Mouse (Mus musculus) limb, embryonic 13.5 days (tissue): ENCODE measurements around the gene Sirt2. TPM values are rescaled to one million over a fixed set of nuclear protein-coding genes. Genes with fewer than 3 reads are reported as not detected.

Experiments
- ATAC-seq: fragments of 200-750 bp; cut with Nextera tagmentation; 2 replicates; pipeline ENCODE4 v1.8.0; 2017; ENCODE audit warnings: low read depth, moderate number of reproducible peaks, moderate TSS enrichment; ENCODE audit not compliant: low FRiP score
- H3K27ac ChIP-seq: fragments of 300-500 bp; sonication (generic); 2 replicates; pipeline ENCODE4 v1.5.1; 2015; ENCODE audit warnings: inconsistent platforms, mild to moderate bottlenecking, moderate library complexity
- H3K27me3 ChIP-seq: fragments of 300-500 bp; sonication (generic); 2 replicates; pipeline ENCODE4 v1.6.1; 2015; ENCODE audit warnings: mild to moderate bottlenecking, inconsistent platforms
- H3K36me3 ChIP-seq: fragments of 300-500 bp; sonication (generic); 2 replicates; pipeline ENCODE4 v1.6.1; 2015; ENCODE audit warnings: inconsistent platforms, mild to moderate bottlenecking, moderate library complexity
- H3K4me1 ChIP-seq: fragments of 300-500 bp; sonication (generic); 2 replicates; pipeline ENCODE4 v1.6.1; 2015; ENCODE audit warnings: inconsistent platforms
- H3K4me2 ChIP-seq: fragments of 300-500 bp; sonication (generic); replicated peaks from 2 replicates; pipeline ENCODE4 v1.6.1; 2015; ENCODE audit warnings: inconsistent platforms, mild to moderate bottlenecking, moderate library complexity
- H3K4me3 ChIP-seq: fragments of 300-500 bp; sonication (generic); 2 replicates; pipeline ENCODE4 v1.5.1; 2015; ENCODE audit warnings: moderate library complexity, mild to moderate bottlenecking, inconsistent platforms
- H3K9ac ChIP-seq: fragments of 300-500 bp; sonication (generic); 2 replicates; pipeline ENCODE4 v1.6.1; 2015; ENCODE audit warnings: mild to moderate bottlenecking, inconsistent platforms
- H3K9me3 ChIP-seq: fragments of 300-500 bp; sonication (generic); 2 replicates; pipeline ENCODE4 v1.6.1; 2016; ENCODE audit warnings: inconsistent platforms
- WGBS: fragments of 180-500 bp; shearing (Covaris S2); methylation state at CpG from one replicate; pipeline ENCODE4 v1.1.7; 2015; 5-methylcytosine and 5-hydroxymethylcytosine counted together
- polyA plus RNA-seq: library from polyadenylated mRNA; unstranded; fragments of >200 nt; fragmentation: Nextera tagmentation; extraction: Ambion mirVana; gene quantifications from 2 replicates; pipeline ENCODE4 v1.2.1, GENCODE M21; 2015

The Sirt2 gene
- polyA plus RNA-seq, 1 experiment from 2014 or later, result 87.8 TPM

DNA sequence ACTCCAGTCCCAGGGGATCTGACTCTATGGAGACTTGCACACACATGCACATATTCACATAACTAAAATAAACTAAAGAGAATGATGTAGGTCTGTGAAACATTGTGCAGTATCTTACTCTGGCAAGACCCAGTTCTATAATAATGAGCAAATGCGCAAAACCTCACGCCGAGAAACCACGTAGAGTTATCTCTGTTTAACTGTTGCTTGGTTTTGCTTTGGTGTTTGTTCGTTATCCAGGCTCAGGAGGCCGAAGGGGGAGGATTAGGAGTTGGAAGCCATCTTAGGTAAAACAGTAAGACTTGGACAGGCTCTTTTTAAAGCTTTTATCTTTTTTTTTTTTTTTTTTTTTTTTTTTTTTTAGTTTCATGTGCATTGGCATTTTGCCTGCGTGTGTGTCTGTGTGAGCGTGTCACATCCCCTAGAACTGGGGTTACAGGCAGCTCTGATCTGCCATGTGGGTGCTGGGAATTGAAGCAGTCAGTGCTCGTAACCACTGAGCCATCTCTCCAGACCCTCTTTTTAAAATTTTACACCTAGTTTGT lies 3.0 kb downstream of the Sirt2 start:
- no peak overlapping the region for H3K4me3 ChIP-seq
- ATAC-seq, result no peak
- H3K4me2 ChIP-seq, result no peak overlapping the region
- H3K4me1 ChIP-seq, result peaks cover 22% of the 10 kb centered on the region
- no peak overlapping the region for H3K9ac ChIP-seq
- 93% methylated on average over 9 of the region's 9 CpGs for WGBS
- H3K36me3 ChIP-seq, result peaks cover 20% of the 10 kb centered on the region
- no peaks in the 10 kb centered on the region for H3K9me3 ChIP-seq
- H3K27ac ChIP-seq, result no peak overlapping the region
- no peaks in the 10 kb centered on the region for H3K27me3 ChIP-seq

DNA sequence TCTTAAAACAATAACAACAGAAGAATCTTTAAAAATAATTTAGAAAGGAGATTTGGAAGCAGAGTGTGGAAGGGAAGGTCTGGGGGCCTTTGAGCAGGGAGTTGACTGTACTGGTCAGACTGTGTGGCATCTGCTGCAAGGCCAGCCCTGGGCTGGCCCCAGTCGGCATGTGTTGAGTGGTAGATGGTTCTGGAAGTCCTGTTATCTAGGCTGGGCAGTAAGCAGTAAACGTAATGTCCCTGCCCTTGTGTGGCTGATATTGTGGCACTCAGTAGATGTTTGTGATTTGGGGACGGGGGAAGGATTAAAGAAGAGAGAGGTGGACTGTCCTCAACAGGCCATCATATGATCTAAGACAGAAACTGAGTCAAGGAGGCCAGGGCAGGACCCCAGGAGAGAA lies 3.8 kb downstream of the Sirt2 start:
- no peak for ATAC-seq
- no peak overlapping the region for H3K9ac ChIP-seq
- no peaks in the 10 kb centered on the region for H3K9me3 ChIP-seq
- WGBS, result 90% methylated on average over 3 of the region's 3 CpGs
- no peak overlapping the region for H3K4me2 ChIP-seq
- no peak overlapping the region for H3K27ac ChIP-seq
- H3K36me3 ChIP-seq, result peaks cover 28% of the 10 kb centered on the region
- H3K4me3 ChIP-seq, result no peak overlapping the region
- H3K27me3 ChIP-seq, result no peaks in the 10 kb centered on the region
- peaks cover 20% of the 10 kb centered on the region for H3K4me1 ChIP-seq

DNA sequence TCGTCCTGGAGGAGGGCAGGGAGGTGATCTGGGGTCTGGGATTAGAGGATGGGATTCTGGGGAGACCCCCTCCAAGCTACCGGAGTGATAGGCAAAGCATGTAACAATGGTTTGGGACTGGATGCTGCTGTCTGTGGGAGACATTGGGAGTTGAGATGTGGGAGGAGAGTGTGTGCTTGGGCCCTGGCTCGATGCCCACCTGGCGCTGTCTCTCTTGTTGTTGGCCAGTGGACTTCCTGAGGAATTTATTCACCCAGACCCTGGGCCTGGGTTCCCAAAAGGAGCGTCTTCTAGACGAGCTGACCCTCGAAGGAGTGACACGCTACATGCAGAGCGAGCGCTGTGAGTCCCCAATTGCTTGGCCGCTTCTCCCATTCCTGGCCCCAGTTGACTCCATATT lies 5.3 kb downstream of the Sirt2 start:
- no peak for ATAC-seq
- peaks cover 42% of the 10 kb centered on the region for H3K36me3 ChIP-seq
- H3K27ac ChIP-seq, result no peak overlapping the region
- H3K4me2 ChIP-seq, result no peak overlapping the region
- no peak overlapping the region for H3K4me3 ChIP-seq
- H3K4me1 ChIP-seq, result peaks cover 13% of the 10 kb centered on the region
- no peaks in the 10 kb centered on the region for H3K27me3 ChIP-seq
- no peak overlapping the region for H3K9ac ChIP-seq
- H3K9me3 ChIP-seq, result no peaks in the 10 kb centered on the region
- WGBS, result 96% methylated on average over 11 of the region's 11 CpGs

DNA sequence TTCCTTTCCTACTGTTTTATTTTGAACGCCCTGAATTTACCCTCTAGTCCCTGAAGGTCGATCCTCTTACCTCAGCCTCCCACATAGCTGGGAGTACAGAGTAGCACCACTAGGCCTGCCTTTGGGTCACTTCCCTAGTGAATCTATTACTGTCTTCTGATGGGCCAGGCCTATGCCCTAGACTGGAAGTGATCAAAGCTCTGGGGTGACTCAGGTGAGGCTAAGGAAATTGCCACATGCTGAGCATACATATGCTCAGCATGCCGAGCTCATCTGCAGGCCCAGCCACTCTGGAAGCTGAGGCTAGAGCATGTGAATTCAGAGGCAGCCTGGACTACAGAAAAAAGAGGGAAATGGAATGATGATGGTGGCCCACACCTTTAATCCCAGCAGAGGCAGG lies 6.6 kb downstream of the Sirt2 start:
- 68% methylated on average over 3 of the region's 3 CpGs for WGBS
- H3K27me3 ChIP-seq, result no peaks in the 10 kb centered on the region
- no peaks in the 10 kb centered on the region for H3K9me3 ChIP-seq
- H3K4me2 ChIP-seq, result no peak overlapping the region
- H3K4me3 ChIP-seq, result no peak overlapping the region
- peaks cover under 1% of the 10 kb centered on the region; the same call in 1 of the 2 replicates for H3K4me1 ChIP-seq
- H3K27ac ChIP-seq, result no peak overlapping the region
- H3K36me3 ChIP-seq, result peaks cover 52% of the 10 kb centered on the region
- no peak; the same call in 1 of the 2 replicates for ATAC-seq
- H3K9ac ChIP-seq, result no peak overlapping the region

DNA sequence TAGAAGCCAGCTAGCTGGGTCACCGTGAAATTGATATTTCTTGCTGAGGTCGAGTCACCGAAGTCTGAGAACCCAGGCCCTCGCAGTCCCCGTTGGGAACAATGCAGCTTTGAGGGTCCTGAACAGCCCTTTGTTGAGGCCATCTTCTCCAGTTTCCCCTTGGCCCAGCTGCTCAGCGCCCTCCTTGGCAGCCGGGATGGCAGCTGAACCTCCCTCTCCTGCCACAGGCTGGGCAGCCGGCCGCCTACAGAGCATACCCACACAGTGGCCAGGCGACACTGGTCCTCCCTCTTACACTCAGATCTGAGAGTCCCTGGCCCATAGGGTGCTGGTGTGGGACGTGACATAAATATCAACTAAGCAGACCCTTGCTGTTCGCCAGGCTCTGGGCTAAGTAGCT lies 7.6 kb downstream of the Sirt2 start:
- no peaks in the 10 kb centered on the region for H3K27me3 ChIP-seq
- no peak overlapping the region for H3K9ac ChIP-seq
- no peaks in the 10 kb centered on the region for H3K4me1 ChIP-seq
- peaks cover 59% of the 10 kb centered on the region for H3K36me3 ChIP-seq
- H3K27ac ChIP-seq, result 0 out of 2 replicates have a peak overlapping the region, but pooled peaks have one; percentile 15
- 83% methylated on average over 12 of the region's 12 CpGs for WGBS
- H3K9me3 ChIP-seq, result no peaks in the 10 kb centered on the region
- no peak overlapping the region for H3K4me2 ChIP-seq
- ATAC-seq, result peak; percentile 41; the same call in 1 of the 2 replicates
- H3K4me3 ChIP-seq, result no peak overlapping the region

DNA sequence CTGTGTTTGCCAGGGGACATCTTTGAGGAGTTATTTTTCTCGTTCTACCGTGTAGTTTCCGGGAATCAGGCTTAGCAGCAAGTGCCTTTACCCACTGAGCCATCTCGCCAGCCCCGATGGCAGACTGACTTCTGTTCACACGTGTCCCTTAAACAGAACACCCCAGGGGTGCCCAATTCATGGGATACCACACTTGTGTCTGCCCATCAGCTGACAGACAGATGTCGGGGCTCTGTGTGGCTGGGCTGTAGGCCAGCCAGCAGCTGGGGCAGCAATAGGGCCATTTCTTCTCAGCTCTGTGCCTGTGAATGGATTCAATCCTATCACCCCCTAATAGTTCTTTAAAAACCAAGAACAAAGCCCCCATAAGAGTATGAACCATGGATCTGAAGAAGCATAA lies 8.6 kb downstream of the Sirt2 start:
- no peak overlapping the region for H3K4me3 ChIP-seq
- no peaks in the 10 kb centered on the region for H3K27me3 ChIP-seq
- H3K9ac ChIP-seq, result no peak overlapping the region
- H3K36me3 ChIP-seq, result peaks cover 59% of the 10 kb centered on the region
- H3K4me1 ChIP-seq, result peaks cover 1% of the 10 kb centered on the region
- H3K27ac ChIP-seq, result no peak overlapping the region
- 91% methylated on average over 7 of the region's 7 CpGs for WGBS
- no peaks in the 10 kb centered on the region for H3K9me3 ChIP-seq
- H3K4me2 ChIP-seq, result no peak overlapping the region
- no peak for ATAC-seq

DNA sequence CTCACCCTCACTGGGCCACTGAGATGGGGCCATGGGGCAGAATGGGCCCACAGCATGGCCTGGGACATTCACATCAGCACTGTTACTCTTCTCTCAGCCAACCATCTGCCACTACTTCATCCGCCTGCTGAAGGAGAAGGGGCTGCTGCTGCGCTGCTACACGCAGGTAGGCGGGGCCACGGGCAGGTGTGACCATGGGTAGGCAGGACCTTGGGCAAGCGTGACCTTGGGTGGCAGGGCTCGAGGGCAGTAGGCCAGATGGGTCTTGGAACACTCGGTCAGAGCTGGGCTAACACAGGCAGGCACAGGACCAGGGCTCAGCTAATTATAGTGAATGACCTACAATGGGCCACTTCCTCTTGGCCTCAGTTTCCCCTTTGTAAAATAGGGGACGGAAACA lies 12.3 kb downstream of the Sirt2 start:
- WGBS, result 80% methylated on average over 9 of the region's 9 CpGs
- H3K9me3 ChIP-seq, result no peaks in the 10 kb centered on the region
- H3K27ac ChIP-seq, result no peak overlapping the region
- H3K27me3 ChIP-seq, result no peaks in the 10 kb centered on the region
- H3K36me3 ChIP-seq, result peaks cover 62% of the 10 kb centered on the region
- no peak overlapping the region for H3K4me2 ChIP-seq
- H3K9ac ChIP-seq, result no peak overlapping the region
- H3K4me1 ChIP-seq, result peaks cover 9% of the 10 kb centered on the region
- ATAC-seq, result no peak
- no peak overlapping the region for H3K4me3 ChIP-seq

DNA sequence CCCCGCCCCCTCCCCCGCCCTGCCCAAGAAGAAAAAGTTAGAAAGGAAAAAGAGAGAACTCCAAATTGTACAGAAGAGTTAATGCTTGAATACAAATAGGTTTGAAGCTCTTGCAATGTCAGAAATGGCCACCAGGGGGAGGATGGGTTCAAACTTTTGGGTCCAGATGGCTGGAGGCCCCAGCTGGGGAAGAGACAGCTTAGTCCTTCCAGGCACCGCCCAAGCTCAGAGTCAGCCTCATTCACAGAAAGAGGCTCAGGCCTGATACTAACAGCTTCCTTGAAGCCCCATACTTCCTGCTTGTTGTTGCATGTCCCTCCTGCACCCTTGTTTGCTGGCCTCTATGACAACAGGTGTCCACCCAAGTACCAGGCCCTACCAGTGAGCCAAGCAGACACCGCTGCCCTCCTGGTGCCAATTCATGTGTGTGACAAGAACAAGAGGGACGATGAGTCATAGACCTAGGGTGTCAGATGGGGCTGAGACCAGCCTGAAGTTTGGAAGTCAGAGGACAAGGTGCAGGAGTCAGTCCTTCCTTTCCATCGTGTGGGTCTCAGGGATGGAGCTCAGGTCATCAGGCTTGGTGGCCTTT lies 13.6 kb downstream of the Sirt2 start:
- H3K4me1 ChIP-seq, result peaks cover 9% of the 10 kb centered on the region
- ATAC-seq, result 0 out of 2 replicates have a peak, but pooled peaks have one; percentile 39
- H3K9ac ChIP-seq, result no peak overlapping the region
- 48% methylated on average over 6 of the region's 6 CpGs for WGBS
- no peaks in the 10 kb centered on the region for H3K27me3 ChIP-seq
- no peaks in the 10 kb centered on the region for H3K9me3 ChIP-seq
- 0 out of 2 replicates have a peak overlapping the region, but pooled peaks have one; percentile 52 for H3K27ac ChIP-seq
- H3K4me2 ChIP-seq, result no peak overlapping the region; the same call in 1 of the 2 replicates
- H3K36me3 ChIP-seq, result peaks cover 62% of the 10 kb centered on the region
- H3K4me3 ChIP-seq, result no peak overlapping the region

DNA sequence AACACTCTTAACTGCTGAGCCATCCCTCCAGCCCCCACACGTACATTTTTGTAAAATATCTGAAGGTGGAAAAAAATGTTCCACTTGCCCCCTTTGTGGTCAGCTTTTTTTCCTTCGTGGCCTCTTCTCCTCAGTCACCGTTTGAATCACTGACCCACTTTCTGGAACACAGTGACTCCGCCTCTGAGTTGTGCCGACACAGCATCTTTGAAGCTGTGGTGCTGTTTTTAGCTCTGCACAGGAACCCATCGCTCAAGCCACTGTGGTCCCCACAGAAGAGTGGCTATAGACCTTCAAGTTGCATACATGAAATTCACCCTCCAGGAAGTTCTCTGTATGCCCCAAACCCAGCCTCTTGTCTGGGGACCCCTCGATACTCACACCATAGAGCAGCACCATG lies 14.3 kb downstream of the Sirt2 start:
- H3K27me3 ChIP-seq, result no peaks in the 10 kb centered on the region
- peaks cover 9% of the 10 kb centered on the region for H3K4me1 ChIP-seq
- WGBS, result 82% methylated on average over 7 of the region's 7 CpGs
- H3K4me2 ChIP-seq, result no peak overlapping the region
- H3K9me3 ChIP-seq, result no peaks in the 10 kb centered on the region
- no peak overlapping the region for H3K4me3 ChIP-seq
- H3K36me3 ChIP-seq, result peaks cover 62% of the 10 kb centered on the region
- no peak overlapping the region for H3K27ac ChIP-seq
- no peak overlapping the region for H3K9ac ChIP-seq
- no peak for ATAC-seq

DNA sequence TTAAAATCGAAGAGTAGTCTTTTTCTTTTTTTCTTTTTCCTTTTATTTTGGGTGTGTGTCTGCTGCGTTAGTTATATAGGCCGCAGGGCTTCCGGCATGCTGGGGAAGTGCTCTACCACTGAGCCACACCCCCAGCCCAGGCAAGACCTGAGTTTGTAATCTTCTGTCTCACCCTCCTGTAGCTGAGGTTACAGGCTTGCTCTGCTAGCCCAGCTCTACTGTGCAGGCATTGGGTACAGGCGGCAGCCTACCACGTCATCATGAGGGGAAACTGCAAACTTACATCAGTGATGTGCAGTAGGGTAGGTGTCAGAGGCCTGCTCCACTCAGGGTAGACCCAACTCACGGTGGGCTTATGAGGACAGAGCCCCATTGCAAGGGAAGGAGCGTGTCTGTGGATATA lies 14.7 kb downstream of the Sirt2 start:
- no peak overlapping the region for H3K27ac ChIP-seq
- no peak overlapping the region for H3K4me3 ChIP-seq
- H3K9ac ChIP-seq, result no peak overlapping the region
- H3K36me3 ChIP-seq, result peaks cover 64% of the 10 kb centered on the region
- no peak for ATAC-seq
- H3K27me3 ChIP-seq, result no peaks in the 10 kb centered on the region
- H3K9me3 ChIP-seq, result no peaks in the 10 kb centered on the region
- no peak overlapping the region for H3K4me2 ChIP-seq
- 87% methylated on average over 8 of the region's 8 CpGs for WGBS
- H3K4me1 ChIP-seq, result peaks cover 9% of the 10 kb centered on the region

DNA sequence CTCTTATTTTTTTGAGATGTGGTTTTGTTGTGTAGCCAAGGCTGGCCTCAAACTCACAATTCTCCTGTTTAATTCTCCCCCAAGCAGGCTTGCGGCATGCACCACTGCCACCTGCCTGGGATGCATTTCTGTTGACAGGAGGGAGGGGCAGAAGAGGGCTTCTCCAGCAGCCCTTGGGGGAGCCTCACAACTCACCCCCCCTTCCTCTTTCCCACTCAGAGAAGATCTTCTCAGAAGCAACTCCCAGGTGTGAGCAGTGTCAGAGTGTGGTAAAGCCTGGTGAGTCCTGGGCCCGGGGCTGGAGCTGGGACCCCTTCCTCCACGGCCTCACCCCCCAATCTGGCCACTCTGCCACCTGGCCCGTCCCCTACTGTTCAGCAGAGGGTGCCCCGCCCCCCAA lies 18.6 kb downstream of the Sirt2 start:
- H3K27ac ChIP-seq, result no peak overlapping the region
- H3K9me3 ChIP-seq, result no peaks in the 10 kb centered on the region
- H3K4me1 ChIP-seq, result peaks cover 28% of the 10 kb centered on the region
- no peaks in the 10 kb centered on the region for H3K27me3 ChIP-seq
- peaks cover 60% of the 10 kb centered on the region for H3K36me3 ChIP-seq
- ATAC-seq, result no peak
- H3K9ac ChIP-seq, result no peak overlapping the region; the same call in 1 of the 2 replicates
- no peak overlapping the region for H3K4me2 ChIP-seq
- no peak overlapping the region for H3K4me3 ChIP-seq
- 76% methylated on average over 5 of the region's 5 CpGs for WGBS

DNA sequence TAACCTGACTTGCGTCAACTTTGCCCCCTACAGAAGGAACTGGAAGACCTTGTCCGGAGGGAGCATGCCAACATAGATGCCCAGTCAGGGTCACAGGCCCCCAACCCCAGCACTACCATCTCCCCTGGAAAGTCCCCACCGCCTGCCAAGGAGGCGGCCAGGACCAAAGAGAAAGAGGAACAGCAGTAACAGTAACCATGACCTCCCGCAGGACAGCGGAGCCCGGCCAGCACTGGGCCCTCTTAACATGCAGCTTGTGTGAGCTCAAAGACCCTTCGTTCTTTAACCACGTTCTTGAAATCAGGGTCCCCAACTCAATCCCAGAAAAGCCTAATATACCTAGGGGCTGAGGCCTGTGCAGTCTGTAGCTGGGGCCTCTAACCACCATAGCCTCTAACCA lies 21.3 kb downstream of the Sirt2 start:
- Histone ChIP-seq H3K4me1 (peaks cover 32% of the 10 kb centered on the region), H3K27ac (no peak overlapping the region), H3K4me2 (no peak overlapping the region), H3K27me3 (no peaks in the 10 kb centered on the region), H3K9me3 (no peaks in the 10 kb centered on the region), H3K4me3 (no peak overlapping the region), H3K36me3 (peaks cover 53% of the 10 kb centered on the region), H3K9ac (no peak overlapping the region)
- ATAC-seq, result no peak
- WGBS, result 89% methylated on average over 9 of the region's 9 CpGs
